Mouse (Mus musculus) layer of hippocampus, adult 18-20 months (tissue): ENCODE measurements around the gene Aqp11. TPM values are rescaled to one million over a fixed set of nuclear protein-coding genes. Genes with fewer than 3 reads are reported as not detected.

Source experiments
- DNase-seq, 2 experiments: peaks; one replicate each; pipeline ENCODE4 v3.0.0; 2022; ENCODE audit warnings: low spot score in 2 of 2
- total RNA-seq, 2 experiments: library from RNA; stranded (reverse); gene quantifications; 2 replicates each; pipeline ENCODE4 v1.2.3; 2021

Aqp11 gene
- total RNA-seq, 2 experiments from 2014 or later = 37.2 to 41.8 TPM

DNA sequence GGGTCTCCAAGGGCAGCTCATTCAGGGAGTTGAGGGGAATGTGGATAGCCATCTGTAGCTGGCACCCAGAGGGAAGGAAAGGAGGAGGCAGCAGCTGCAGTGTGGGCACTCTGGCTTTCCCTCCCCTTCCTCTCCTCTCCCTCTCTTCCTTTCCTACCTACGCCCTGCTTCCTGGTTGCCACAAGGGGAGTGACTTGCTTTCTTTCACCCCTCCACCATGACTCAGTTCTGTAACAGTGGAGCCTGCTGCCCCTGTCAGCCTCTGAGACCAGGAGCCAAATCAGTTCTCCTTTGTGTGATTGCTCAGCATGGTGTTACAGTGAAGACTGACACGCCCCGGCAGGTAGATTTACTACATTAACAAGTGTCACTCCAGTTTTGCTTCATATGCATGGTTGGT lies 28.9 kb downstream of the Aqp11 start:
- DNase-seq = peak; percentile 46 to 70

DNA sequence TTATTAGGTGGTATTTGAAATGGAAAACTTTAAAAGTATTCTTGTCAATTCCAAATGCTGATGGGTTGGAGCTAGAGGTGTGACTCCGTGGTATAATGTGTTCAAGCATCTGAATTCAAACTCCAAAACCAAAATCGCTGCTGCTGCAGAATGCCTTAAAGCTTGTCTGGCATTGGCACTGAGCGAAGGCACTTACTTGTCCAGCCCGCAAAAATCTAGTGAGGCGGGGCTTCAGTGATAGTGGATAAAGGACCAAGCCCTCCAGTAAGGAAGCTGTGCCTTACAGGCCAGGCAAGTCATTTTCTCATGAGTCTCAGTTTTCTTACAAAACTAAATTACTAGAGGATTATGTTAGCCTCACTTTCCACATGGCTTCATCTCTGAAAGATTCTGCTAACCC lies 30.3 kb downstream of the Aqp11 start:
- no peak for DNase-seq

DNA sequence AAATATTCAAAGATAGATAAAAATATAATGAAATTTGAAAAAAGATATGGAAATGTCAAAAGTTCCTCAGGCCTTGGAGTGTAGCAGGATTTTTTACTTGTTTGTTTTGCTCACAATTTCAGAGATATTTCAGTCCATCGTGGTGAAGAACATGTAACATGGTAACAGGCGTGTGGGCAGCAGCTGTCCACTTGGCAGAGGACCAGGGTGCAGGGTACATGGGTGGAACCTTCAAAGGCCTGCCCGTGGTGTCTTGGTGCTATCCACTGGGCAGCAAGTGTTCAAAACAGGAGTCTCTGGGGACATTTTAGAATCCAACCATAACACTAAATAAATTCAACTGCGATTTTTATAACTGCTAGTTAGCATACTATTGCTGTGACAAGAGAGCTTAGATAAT lies 31.0 kb downstream of the Aqp11 start:
- DNase-seq = no peak

DNA sequence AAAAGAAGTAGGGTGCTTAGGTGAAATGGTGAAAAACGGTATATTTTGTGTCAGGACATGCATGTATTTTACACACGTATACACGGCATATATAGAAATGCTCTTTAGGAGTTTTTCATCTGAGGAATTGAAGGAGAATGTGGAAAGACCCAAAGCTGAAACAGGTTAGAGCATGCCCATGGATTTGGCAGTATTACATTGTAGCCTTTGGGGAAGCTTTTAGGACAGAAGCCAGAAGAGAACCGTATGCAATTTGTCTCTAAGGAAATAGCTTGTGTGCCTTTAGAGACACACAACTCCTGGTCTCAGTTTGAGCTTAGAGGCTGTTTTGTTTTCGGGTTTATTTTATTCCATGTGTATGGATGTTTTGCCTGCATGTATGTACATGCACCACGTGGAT lies 37.0 kb downstream of the Aqp11 start:
- DNase-seq = no peak

DNA sequence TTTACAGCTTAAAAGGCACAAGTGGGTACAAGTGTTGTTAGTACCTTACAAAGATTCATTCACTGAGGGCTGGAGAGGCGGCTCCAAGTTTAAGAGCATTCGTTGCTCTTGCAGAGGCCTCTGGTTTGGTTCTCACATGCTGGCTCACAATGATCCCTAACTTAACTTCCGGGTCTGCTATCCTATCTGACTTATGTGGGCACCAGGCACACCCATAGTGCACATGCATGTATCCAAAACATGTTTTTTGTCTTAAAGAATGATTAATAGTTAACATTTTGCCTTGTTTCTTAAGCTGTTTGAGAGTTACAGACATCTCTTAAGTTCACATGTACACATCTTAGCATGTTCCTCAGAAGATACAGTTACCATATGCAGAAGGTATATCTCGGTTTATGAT lies 37.9 kb downstream of the Aqp11 start:
- no peak for DNase-seq

DNA sequence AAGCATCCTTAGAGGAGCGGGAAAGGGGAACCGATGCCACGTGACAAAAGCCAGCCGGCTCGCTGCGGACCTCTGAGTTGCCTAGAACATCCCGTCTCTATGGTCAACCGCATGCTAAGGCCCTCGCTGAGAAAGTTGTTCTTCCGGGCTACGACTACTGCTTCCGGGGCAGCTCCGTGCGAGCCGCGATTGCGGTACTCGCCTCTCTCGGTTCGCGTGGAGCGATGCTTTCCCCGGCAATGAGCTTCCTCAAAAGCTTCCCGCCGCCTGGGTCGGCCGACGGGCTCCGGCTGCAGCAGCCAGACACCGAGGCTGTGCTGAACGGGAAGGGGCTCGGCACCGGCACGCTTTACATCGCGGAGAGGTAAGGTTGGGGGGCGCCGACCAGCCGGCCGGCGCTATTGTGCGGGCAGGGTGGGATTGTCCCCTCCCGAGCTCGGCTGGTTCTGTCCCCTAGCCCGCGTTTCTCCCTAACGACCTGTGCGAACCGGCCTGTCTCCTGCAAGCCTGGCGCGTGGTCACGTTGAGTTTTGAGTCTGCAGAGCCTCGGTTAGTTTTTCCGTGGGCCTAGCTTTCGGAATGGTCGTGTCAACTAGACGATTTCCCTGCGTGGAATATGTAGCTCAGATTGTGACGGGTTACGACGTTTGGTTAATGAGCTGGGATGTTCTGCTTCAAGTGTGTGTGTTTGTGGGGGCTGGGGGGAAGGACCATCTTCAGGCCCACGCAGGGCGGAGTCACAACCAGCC lies 41.4 kb downstream of the Aqp11 start, which contains the start of gene Clns1a:
Gene Clns1a (plus strand): TSS at position 129 of the 749 bp plus-strand sequence.
- DNase-seq = peak; percentile 87 to 95

DNA sequence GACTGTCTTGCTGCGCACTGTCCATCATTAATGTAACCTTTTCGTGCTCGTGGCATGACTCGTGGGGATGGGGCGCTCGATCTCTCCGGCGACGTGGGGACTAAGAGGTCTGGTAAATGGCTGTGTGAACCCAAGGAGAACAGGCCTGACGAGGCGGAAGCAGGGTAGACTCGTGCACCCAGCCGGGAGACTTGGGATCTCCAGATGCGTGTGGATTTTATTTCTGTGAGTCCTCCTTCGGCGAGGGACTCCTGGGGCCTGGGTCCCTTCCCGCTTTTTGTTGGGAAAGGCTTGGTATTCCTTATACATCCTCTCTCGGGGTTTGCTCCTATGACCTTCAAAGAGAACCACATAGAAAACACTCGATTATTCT lies 42.0 kb downstream of the Aqp11 start:
- DNase-seq = no peak

DNA sequence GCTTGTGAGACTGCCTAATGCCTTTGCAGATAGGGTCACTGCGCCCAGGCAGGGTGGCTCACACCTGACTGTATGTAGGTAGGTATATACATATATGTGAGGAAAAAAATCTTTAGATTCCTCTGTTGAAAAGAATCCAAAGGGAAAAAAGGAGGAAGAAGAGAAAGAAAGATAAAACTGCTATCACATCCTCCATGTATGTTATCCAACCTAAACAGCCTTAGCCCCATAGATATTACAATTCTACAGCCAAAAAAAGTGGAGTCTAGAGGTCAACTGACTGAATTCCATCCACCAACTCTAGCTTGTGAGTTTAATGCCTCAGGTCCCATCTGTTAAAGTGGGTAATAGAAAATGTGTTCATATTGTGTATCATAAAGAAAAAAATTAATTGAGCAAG lies 42.6 kb downstream of the Aqp11 start:
- no peak for DNase-seq

DNA sequence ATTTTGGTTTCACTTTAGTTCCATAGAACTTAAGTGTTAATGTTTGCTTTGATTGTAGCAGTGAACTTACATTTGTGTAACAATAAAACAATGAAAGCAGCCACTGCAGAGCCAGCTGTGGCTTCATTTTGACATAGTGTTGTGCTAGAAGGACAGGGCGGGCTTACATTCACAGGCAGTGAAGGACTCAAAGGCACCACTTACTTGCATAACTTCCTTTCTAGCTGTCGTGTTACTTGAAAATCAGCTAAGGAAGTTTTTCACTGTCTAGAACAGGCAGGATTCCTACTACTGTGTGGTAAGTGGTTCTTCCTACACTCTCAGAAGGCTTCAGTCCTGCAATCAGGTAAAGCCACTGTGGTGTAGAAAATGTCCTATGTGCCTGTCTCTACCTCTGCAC lies 50.3 kb downstream of the Aqp11 start:
- DNase-seq = no peak

DNA sequence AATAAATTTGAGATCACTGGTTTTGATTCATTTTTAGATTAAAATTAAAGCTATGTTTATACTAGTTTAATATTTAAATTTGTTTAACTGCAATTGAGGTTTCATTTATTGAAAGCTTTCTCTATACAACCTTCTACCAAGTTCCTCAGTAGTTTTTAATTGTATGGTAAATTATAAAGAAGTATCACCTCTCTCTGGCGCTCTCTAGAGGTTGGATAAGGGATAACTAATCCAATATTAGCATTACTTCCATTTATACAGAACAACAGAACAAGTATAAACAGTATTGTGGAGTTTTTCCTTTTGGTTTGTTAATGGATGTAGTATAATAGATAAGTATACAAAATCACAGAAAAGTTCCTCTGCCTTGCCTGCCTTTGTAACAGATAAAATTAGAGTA lies 58.9 kb downstream of the Aqp11 start:
- peak in 1 of 2 experiments; percentile 35 for DNase-seq

Other genes starting within 250 kb of the Aqp11 start
- gene Aamdc, start 158.8 kb downstream of the Aqp11 start, total RNA-seq = 10 to 100 TPM; 51.7 to 53.4 TPM
- gene Rsf1, start 158.4 kb downstream of the Aqp11 start, total RNA-seq = 10 to 100 TPM; 48.5 to 50.1 TPM
- 10 to 100 TPM; 90.6 to 97.5 TPM for gene Clns1a, start 41.7 kb downstream of the Aqp11 start, total RNA-seq
- gene Pak1, start 50.3 kb upstream of the Aqp11 start, total RNA-seq = 100 to 1,000 TPM; 215 to 221 TPM
- not detected for gene Gdpd4, start 181.7 kb upstream of the Aqp11 start, total RNA-seq